Mouse (Mus musculus) kidney, postnatal 0 days (tissue): ENCODE measurements around the gene Pde4d. TPM values are rescaled to one million over a fixed set of nuclear protein-coding genes. Genes with fewer than 3 reads are reported as not detected.
A peak's percentile ranks its signal among the peaks of the same experiment; 100 is the strongest.

Source experiments
- ATAC-seq: fragments of 200-750 bp; cut with Nextera tagmentation; replicated peaks from 2 replicates; pipeline ENCODE4 v1.8.0; 2017; ENCODE audit warnings: low read depth, moderate number of reproducible peaks, moderate TSS enrichment, moderate library complexity; ENCODE audit not compliant: low FRiP score
- DNase-seq: peaks from one replicate; pipeline ENCODE4 v3.0.0-alpha.2; 2016; ENCODE audit warnings: low spot score
- H3K27ac ChIP-seq: fragments of 300-500 bp; sonication (generic); 2 replicates; pipeline ENCODE4 v1.5.1; 2014; ENCODE audit warnings: mild to moderate bottlenecking
- H3K27me3 ChIP-seq: fragments of 300-500 bp; sonication (generic); 2 replicates; pipeline ENCODE4 v1.6.1; 2014; ENCODE audit warnings: low read length, mixed read lengths; ENCODE audit not compliant: insufficient read depth
- H3K36me3 ChIP-seq: fragments of 300-500 bp; sonication (generic); 2 replicates; pipeline ENCODE4 v1.6.1; 2014; ENCODE audit warnings: low read length, mixed read lengths; ENCODE audit not compliant: insufficient read depth
- H3K4me1 ChIP-seq: fragments of 300-500 bp; sonication (generic); replicated peaks from 2 replicates; pipeline ENCODE4 v1.6.1; 2014; ENCODE audit warnings: antibody characterized with exemption, low read length, mixed read lengths; ENCODE audit not compliant: insufficient read depth
- H3K4me2 ChIP-seq: fragments of 300-500 bp; sonication (generic); 2 replicates; pipeline ENCODE4 v1.6.1; 2014; ENCODE audit warnings: mild to moderate bottlenecking, low read length, moderate library complexity, mixed read lengths
- H3K4me3 ChIP-seq: fragments of 300-500 bp; sonication (generic); replicated peaks from 2 replicates; pipeline ENCODE4 v1.5.1; 2014; ENCODE audit warnings: low read depth, low read length
- H3K9ac ChIP-seq: fragments of 300-500 bp; sonication (generic); 2 replicates; pipeline ENCODE4 v1.6.1; 2014; ENCODE audit warnings: low read depth, low read length
- H3K9me3 ChIP-seq: fragments of 300-500 bp; sonication (generic); replicated peaks from 2 replicates; pipeline ENCODE4 v1.6.1; 2016; ENCODE audit warnings: low read length, inconsistent platforms, mixed read lengths
- CTCF ChIP-seq: IDR thresholded peaks from 2 replicates; pipeline ENCODE4 v1.5.1; 2016; ENCODE audit warnings: antibody characterized with exemption, low read depth, mild to moderate bottlenecking, moderate library complexity
- WGBS: fragments of 180-500 bp; shearing (Covaris S2); extraction: QIAGEN DNeasy Blood & Tissue Kit; methylation state at CpG from one replicate; pipeline ENCODE4 v1.1.7; 2014; 5-methylcytosine and 5-hydroxymethylcytosine counted together
- microRNA counts: library from miRNA; unstranded; fragments of <30 nt; microRNA quantifications from one replicate; lab custom pipeline; 2015
- microRNA-seq: library from miRNA; unstranded; fragments of <30 nt; microRNA quantifications from one replicate; pipeline ENCODE4, GENCODE M21; 2016
- polyA plus RNA-seq: library from polyadenylated mRNA; unstranded; fragments of >200 nt; fragmentation: Nextera tagmentation; extraction: Ambion mirVana; gene quantifications from 2 replicates; pipeline ENCODE4 v1.2.1, GENCODE M21; 2015

The Pde4d gene
- polyA plus RNA-seq, 1 experiment from 2014 or later: 7.1 TPM

DNA sequence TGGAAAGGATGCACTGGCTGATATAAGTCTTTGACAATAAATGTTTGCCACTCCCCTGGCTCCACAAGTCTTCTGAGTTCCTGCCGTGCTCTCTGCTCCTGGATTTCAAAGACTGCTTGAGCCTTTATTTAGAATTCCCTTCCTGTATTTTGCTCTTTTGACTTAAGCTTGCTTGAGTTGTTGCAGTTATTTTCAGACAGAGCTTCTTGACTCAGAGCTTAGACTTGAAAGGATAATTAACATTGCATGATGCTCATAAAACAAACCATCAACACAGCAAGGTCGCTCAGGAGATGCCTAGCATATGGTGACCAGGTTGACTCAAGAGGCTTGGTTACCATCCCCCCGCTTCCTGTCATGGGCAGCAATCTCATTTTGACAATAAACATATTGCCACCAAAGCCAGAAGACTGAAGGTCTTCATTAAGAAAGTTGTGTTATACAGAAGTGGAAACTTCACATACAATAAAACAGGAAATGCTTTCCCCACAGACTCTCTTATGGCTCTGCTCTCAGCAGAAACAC lies 1544.6 kb downstream of the Pde4d start:
- WGBS: 60% methylated on average over 3 of the region's 3 CpGs
- H3K4me2 ChIP-seq: no peak overlapping the region
- no peaks in the 10 kb centered on the region for H3K4me1 ChIP-seq
- H3K27me3 ChIP-seq: no peaks in the 10 kb centered on the region
- no peaks in the 10 kb centered on the region for H3K9me3 ChIP-seq
- H3K36me3 ChIP-seq: no peaks in the 10 kb centered on the region
- H3K9ac ChIP-seq: no peak overlapping the region
- no peak overlapping the region; the same call in 1 of the 2 replicates for H3K27ac ChIP-seq
- TF ChIP-seq CTCF: no peak
- DNase-seq (peak; percentile 60), ATAC-seq (no peak)
- H3K4me3 ChIP-seq: no peak overlapping the region

DNA sequence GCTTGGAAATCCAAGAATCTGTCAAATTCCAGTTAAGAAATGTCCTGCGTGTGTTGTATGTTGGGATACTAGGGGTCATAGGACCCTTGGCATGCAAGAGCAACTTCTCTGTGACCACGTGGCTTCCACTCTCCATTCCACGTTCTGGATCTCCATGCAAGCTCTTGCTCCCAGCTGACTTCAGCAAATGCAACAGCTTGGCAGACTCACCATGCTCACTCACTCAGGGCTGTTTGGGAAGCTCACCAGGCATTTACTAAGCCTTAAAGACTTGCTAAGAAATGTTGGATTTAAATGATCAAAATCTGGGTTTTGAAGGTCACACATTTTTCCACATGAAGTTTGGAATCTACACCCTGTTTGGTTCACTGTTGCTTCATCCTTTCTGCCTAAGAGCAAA lies 1552.3 kb downstream of the Pde4d start:
- Histone ChIP-seq H3K27me3 (no peaks in the 10 kb centered on the region), H3K4me3 (no peak overlapping the region)
- DNase-seq: no peak

More for the DNA sequence above, 1552.3 kb downstream of the Pde4d start:
- Histone ChIP-seq H3K36me3 (no peaks in the 10 kb centered on the region), H3K27ac (no peak overlapping the region), H3K9me3 (no peaks in the 10 kb centered on the region), H3K4me2 (no peak overlapping the region), H3K4me1 (no peaks in the 10 kb centered on the region), H3K9ac (no peak overlapping the region)
- no peak for TF ChIP-seq CTCF
- WGBS: 83% methylated on average over 3 of the region's 3 CpGs
- ATAC-seq: no peak

MicroRNAs within 50 kb of the gene (microRNA counts, 519-probe panel; counts per million panel counts)
- microRNA mmu-miR-1904 (lab: Ali Mortazavi, UCI) (330 counts per million, percentile 68 among the panel's probes with 10 or more counts), microRNA mmu-miR-582-3p (lab: Ali Mortazavi, UCI) (330 counts per million, percentile 68 among the panel's probes with 10 or more counts), microRNA mmu-miR-582-5p (lab: Ali Mortazavi, UCI) (330 counts per million, percentile 68 among the panel's probes with 10 or more counts)

Small RNA genes lying within 50 kb of the gene (microRNA-seq; reads per million reads assigned to microRNA genes)
- gene Mir1904 (not detected), gene Mir582 (13.6 reads per million, percentile 28 among the genes with 10 or more reads in this experiment)

Other genes starting within 250 kb of the Pde4d start
- gene Elovl7, start 235.5 kb upstream of the Pde4d start, polyA plus RNA-seq: 34.5 and 37.2 TPM in 2 replicates
- gene Depdc1b, start 133.6 kb upstream of the Pde4d start, polyA plus RNA-seq: 4.1 and 5.9 TPM in 2 replicates